Mouse (Mus musculus) adrenal gland, postnatal 4 days (tissue): ENCODE results near the gene Dmrt3. TPM values are rescaled to one million over a fixed set of nuclear protein-coding genes. Genes with fewer than 3 reads are reported as not detected.

Experiments
- total RNA-seq, 2 experiments: library from RNA; stranded (reverse); gene quantifications; 2 replicates each; pipeline ENCODE4 v1.2.3; 2021

Dmrt3 gene
- total RNA-seq, 2 experiments from 2014 or later: not detected

Other genes with a start within 250 kb of the Dmrt3 start
- not detected for gene Dmrt1, start 104.7 kb upstream of the Dmrt3 start, total RNA-seq
- 1 to 10 TPM; 2.0 to 2.2 TPM for gene Dmrt2, start 62.1 kb downstream of the Dmrt3 start, total RNA-seq